Mouse (Mus musculus) ZHBTc4 (cell line): ENCODE results near the gene Sgip1.

Experiments
- DNase-seq: peaks from one replicate; pipeline ENCODE4 v3.0.0-alpha.2; 2011; ENCODE audit warnings: low read depth, low spot score

Gene Sgip1

DNA sequence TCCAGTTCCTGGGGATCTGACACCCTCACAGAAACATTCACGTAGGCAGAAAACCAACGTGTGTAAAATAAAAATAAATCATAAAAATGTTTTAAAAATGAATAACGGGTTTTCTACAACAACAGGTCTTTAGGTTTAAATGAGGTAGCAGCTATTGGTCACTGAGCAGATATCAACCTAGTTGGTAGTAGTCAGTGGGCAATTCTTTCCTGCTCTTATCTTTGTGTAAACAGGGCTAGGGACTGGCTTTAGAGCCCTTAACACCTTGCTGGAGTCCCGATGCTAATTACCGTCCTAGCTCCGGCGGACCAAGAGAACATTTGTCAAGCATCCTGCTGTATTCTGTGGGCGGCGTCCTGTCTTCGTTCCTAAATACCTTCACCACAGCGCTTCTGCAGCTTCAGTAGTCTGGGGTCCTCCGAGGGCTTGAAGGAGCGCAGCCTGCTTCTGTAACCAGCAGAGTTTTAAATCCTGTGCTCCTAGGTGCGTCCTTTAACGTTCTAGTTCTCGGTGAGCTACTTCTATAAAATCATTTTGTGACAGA lies 236.8 kb downstream of the Sgip1 start:
- DNase-seq, result peak; percentile 23

DNA sequence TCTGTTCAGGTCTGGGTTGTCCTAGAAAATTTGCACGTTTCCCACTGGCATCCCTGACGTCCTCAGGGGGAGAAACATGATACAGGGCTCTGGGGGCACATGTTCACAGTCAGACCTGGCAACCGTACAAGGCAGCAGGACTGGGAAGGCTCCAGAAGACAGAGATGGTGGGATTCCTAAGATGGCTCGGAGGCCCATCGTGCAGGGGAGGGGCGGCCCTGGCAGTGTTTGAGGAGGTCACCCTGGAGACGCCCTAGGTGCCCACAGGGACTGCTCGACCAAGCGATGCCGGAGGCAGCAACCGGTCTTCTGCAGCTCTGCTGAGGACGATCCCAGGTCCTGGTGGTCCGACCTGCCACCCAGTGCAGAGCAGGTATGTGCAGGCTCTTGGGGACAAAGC lies 237.3 kb downstream of the Sgip1 start, which contains the start of gene Tctex1d1:
Gene Tctex1d1 (plus strand): TSS at position 167 of the 400 bp plus-strand sequence.
- DNase-seq, result no peak

GRCm38 (mm10) chr4:102979385-102979784 lies 238.3 kb downstream of the Sgip1 start:
- no peak for DNase-seq

GRCm38 (mm10) chr4:102981709-102982108 lies 240.6 kb downstream of the Sgip1 start:
- DNase-seq, result peak; percentile 28

DNA sequence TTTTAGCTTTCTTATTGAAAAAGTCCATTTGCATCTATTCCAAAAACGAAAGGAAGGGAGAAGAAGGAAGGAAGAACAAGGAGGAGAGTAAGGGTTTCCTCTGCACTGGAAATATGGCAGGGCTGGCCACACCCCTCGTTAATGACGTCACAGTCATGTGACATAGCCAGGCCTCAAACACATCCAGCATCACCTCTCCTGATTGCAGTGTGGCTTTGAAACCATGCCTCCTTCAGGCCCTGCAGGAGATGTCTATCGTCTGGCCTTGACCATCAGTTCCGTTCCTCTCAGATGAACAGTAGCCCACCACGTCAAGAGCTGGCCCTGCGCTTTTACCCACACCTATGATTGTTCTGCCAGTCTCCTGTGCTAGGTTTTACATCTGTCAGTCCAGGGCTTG lies 245.1 kb downstream of the Sgip1 start:
- DNase-seq, result peak; percentile 53

GRCm38 (mm10) chr4:102986917-102987316 lies 245.8 kb downstream of the Sgip1 start:
- peak; percentile 62 for DNase-seq

DNA sequence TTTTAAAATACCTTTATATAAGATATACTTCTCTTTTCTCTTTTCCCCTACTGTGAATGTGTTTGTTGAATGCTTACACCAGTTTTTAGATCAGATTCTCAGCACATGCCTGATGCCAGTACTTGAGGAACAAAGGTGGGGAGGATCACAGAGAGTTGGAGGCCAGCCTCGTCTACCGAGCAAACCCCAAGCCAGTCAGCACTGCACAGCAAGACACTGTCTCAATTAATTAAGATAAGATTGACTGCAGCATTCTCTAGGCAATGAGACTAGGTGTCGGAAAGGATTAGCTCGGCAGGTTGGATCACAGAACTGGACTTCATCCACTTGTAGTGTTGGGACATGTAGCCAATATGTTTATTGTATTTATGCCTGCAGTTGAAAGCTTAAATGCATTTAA lies 246.2 kb downstream of the Sgip1 start:
- no peak for DNase-seq

DNA sequence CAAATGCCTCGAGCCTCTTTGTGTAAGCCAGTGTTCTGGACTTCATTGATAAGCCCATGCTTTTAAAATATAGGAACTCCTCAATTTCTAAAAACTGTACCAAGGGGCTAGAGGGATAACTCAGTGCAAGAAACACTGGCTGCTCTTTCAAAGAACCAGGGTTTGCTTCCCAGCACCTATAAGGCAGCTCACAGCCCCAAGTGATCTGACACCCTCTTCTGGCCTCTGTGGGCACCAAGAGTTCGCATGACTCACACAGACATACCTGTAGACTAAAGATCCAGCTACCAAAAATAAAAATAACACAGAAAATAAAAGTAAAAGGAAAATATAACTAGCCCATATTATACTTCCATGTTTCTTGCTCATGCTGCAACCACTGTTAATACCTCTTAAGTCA lies 246.7 kb downstream of the Sgip1 start:
- no peak for DNase-seq

GRCm38 (mm10) chr4:102988526-102988925 lies 247.4 kb downstream of the Sgip1 start:
- DNase-seq, result no peak

DNA sequence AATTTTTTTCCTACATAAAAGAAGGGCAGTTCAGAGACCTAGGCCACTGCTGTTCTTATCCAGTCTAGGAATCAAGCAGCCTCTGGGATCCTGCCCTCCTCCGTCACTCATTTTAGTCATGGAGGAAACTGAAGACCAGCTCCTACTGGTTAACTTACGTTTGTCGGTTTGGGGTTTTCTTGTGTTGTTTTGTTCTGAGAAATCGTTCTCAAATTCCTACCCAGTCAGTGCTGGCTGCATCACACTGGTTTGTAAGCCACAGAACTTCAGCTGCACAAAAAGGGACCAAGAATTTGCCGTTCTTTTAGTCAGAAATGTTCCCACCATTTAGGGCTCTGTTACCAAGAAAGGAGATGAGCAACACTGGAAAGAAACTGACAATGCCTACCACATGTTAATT lies 248.3 kb downstream of the Sgip1 start:
- no peak for DNase-seq

- no peak for DNase-seq
Observed at GRCm38 (mm10) chr4:102990016-102990415, 248.9 kb downstream of the Sgip1 start.

DNA sequence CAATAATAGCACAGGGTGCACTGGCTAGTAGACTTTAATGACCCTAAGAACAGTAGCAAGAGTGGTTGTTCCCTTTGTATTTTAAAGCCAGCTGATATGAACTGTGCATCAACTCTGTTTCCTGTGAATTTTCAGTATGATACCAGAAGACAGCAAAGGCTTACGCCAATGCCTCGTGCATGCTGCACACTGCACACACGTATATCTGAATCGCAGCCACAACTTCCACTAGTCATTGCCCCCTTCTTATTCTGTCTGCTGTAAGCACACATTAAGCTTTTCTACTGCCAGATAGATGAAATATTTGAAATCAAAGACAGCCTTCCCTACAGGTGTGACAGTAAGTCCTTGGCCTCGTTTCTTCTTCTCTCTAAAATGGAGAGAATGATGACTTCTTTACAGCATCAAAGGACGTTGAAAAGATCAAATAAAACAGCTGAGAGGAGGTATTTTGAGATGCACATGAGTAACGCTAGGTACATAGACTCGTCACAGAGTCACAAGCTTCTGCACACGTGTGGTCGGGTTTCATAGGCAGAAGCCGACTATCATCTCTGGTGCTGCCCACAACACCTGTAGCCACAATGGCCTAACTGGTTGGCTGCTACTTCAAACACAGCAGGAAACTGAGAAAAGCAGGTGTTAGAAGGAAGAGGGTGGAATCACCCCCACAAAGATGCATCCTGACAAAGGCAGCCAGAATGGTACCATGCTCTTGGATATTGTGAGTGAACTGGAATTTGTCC lies 249.7 kb downstream of the Sgip1 start:
- DNase-seq, result no peak

GRCm38 (mm10) chr4:102991685-102992084 lies 250.6 kb downstream of the Sgip1 start:
- no peak for DNase-seq

GRCm38 (mm10) chr4:103004681-103005080 lies 263.6 kb downstream of the Sgip1 start:
- DNase-seq, result no peak

DNA sequence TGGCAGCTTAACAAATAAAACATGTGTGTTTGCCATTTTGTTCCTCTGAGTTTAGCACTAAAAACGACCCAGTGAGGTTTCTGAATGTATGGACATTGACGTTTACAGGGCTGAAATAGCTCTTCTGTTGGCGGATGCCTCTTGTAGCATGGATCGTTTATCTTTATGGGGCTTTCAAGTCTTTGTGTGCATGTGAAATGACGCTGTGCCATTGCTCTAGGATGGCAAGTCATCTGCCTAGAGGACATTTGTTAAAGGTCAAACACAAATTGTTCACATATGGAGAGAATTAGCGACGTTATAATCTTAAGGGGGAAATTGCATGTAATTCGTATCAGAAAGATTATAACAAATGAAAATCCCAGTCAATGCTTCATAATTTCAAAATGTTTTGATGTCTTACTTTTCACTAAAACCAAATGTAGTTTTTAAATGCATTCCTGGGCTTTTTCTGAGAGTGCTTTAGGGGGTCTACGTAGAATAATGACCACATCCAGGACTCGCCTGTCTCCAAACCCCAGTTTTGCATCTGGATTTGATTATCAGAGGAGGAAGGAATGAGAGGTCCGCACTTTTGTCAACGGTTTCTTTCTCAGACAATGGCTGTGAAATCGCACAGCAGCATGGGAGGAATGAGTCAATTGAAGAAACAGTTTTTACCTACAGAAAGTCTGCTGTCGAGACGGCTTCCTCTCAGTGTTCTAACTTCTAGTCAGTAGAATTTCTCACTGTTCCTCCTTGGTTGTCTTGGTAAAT lies 264.3 kb downstream of the Sgip1 start:
- DNase-seq, result no peak

DNA sequence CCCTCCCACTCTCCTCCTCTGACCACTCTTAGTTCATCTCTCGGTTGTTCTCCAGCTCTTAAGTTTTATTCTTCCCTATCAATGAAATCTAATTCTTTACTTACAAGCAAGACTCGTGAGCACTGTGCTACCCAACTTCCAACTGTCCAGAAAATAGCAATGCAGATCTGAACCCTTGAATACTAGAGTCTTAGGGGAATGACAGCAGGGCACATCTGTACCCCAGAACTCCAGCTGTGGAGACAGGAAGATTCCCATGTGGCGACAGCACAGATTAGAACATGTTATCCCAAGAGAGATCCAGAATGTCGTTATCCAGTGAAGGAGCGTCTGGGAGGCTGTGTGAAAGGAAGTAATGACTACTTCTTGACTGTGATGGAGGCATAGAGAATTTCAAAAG lies 265.2 kb downstream of the Sgip1 start:
- no peak for DNase-seq

GRCm38 (mm10) chr4:103006943-103007418 lies 265.9 kb downstream of the Sgip1 start:
- no peak for DNase-seq

GRCm38 (mm10) chr4:103010734-103011133 lies 269.6 kb downstream of the Sgip1 start:
- DNase-seq, result no peak

DNA sequence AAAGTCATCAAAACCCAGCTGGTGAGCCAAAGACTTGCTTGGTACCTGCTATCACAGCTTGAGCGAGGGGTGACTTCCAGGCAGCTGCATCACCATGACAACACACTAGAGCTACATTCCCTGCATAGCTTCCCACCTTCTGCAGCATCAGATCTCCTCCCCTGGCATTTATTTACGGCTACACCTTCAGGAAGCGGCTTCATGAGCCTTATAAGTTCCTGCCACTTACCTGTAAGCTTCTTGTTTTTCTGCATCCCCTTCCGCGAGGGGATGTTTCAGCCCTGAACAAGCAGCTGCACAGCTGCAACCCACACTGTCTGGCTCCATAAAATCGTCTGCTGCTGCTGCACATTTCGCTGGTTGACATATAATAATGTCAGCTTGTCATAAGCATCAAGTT lies 270.7 kb downstream of the Sgip1 start:
- DNase-seq, result peak; percentile 41

DNA sequence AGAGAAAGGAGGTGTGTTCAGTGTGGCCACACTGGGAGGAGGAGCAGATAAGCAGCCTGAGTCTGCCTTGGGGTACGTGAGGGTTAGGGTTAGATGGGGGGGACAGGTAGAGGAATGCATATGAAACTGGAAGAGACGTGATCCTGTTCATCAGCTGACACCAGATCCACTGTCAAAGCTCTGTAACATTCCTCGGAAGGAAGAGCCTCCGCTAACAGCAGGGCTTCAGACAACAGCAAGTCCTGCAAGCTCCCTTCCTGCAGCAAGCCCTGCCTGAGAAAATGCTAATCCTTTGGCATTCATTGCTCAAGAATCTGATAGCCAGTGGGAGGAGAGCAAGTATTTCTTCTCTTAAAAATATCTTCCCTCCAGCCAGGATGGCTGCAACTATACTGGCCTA lies 272.4 kb downstream of the Sgip1 start:
- DNase-seq, result no peak
